ENCODE assay signal across 20 mouse cellular contexts in the genomic region with DNA sequence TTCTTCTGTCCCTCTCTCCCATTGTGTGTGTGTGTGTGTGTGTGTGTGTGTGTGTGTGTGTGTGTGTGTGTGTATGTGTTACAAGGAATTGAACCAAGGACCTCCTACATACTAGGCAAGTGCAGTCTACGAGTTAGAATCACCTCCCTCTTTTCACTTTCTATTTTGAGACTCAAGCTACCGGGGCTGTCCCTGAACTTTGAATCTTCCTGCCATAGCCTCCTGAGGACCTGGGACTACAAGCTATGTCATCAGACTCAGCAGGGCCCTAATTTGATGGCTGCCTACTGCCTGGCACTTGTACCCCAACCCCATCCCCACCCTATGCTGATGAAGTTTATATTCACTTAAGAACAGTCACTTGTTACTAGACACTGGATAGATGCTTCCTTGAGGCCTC.
"Had no signal": no experiment of that assay in that cellular context is flagged by ENCODE, and none has a peak within 500 bp of the region (broad histone marks: within the 10 kb centered on the region; RNA-seq: fewer than 3 reads in every experiment).

No protein-coding gene starts in this region.

- H3K27me3 ChIP-seq: kidney, embryonic 15.5 days; limb, embryonic 13.5 days; liver, embryonic 12.5 days; liver, embryonic 15.5 days; lung, embryonic 15.5 days had no signal

- DNase-seq: kidney, adult 8-10 months; kidney, postnatal 10 days; kidney, postnatal 36 days; liver; lung, adult 18-20 months; lung, postnatal 10 days; lung, postnatal 36 days; thymus, adult 18-20 months; thymus, postnatal 4 days had no signal

- H3K4me3 ChIP-seq: kidney, embryonic 15.5 days; limb, embryonic 10.5 days; limb, embryonic 13.5 days; liver, embryonic 12.5 days; liver, embryonic 15.5 days; lung, embryonic 15.5 days; megakaryocyte, embryonic 14.5 days; midbrain, embryonic 10.5 days; midbrain, embryonic 13.5 days; myocyte had no signal

- H3K36me3 ChIP-seq: kidney, embryonic 15.5 days; limb, embryonic 10.5 days; limb, embryonic 13.5 days; liver, embryonic 12.5 days; liver, embryonic 15.5 days; lung, embryonic 15.5 days; midbrain, embryonic 10.5 days; midbrain, embryonic 13.5 days had no signal

- H3K27ac ChIP-seq: kidney, embryonic 15.5 days; limb, embryonic 10.5 days; limb, embryonic 13.5 days; liver, embryonic 12.5 days; liver, embryonic 15.5 days; lung, embryonic 15.5 days; midbrain, embryonic 10.5 days; midbrain, embryonic 13.5 days had no signal

- ATAC-seq: liver, embryonic 12.5 days; midbrain, embryonic 13.5 days; midbrain, embryonic 16.5 days had no signal
